Mouse (Mus musculus) small intestine, adult 2 months (tissue): ENCODE measurements around the gene Ptprm. TPM values are rescaled to one million over a fixed set of nuclear protein-coding genes. Genes with fewer than 3 reads are reported as not detected.

Experiments used
- H3K27ac ChIP-seq: fragments of 200-500 bp; 2 replicates; pipeline ENCODE4 v1.5.1; 2012; ENCODE audit warnings: low read depth, low read length, control low read depth, inconsistent platforms; ENCODE audit not compliant: insufficient read depth
- H3K27me3 ChIP-seq: fragments of 200-500 bp; 2 replicates; pipeline ENCODE4 v1.6.1; 2012; ENCODE audit warnings: mild to moderate bottlenecking, moderate library complexity, low read length, inconsistent platforms; ENCODE audit not compliant: control insufficient read depth, insufficient read depth
- H3K36me3 ChIP-seq: fragments of 200-500 bp; 2 replicates; pipeline ENCODE4 v1.6.1; 2012; ENCODE audit warnings: mild to moderate bottlenecking, low read length, control low read depth, inconsistent platforms; ENCODE audit not compliant: control insufficient read depth, insufficient read depth
- H3K4me1 ChIP-seq: fragments of 200-500 bp; 2 replicates; pipeline ENCODE4 v1.6.1; 2012; ENCODE audit warnings: low read length, inconsistent platforms, mixed read lengths; ENCODE audit not compliant: control insufficient read depth, insufficient read depth, insufficient read length
- H3K4me3 ChIP-seq: fragments of 200-500 bp; 2 replicates; pipeline ENCODE4 v1.5.1; 2012; ENCODE audit warnings: low read depth, mild to moderate bottlenecking, control low read depth, inconsistent platforms, low read length, moderate library complexity
- CTCF ChIP-seq: fragments of 200-500 bp; IDR thresholded peaks from 2 replicates; pipeline ENCODE4 v1.5.1; 2012; ENCODE audit warnings: low read depth, mild to moderate bottlenecking, control low read depth, inconsistent platforms, low read length, moderate library complexity, mixed read lengths; ENCODE audit not compliant: insufficient replicate concordance, insufficient read length; ENCODE audit errors: extremely low read depth
- POLR2A ChIP-seq: fragments of 200-500 bp; IDR thresholded peaks from 2 replicates; pipeline ENCODE4 v1.6.1; 2012; ENCODE audit warnings: low read depth, mild to moderate bottlenecking, control low read depth, inconsistent platforms, low read length, moderate library complexity
- WGBS: fragments of 180-500 bp; shearing (Covaris S2); methylation state at CpG from one replicate; pipeline ENCODE4 v1.1.7; 2018; 5-methylcytosine and 5-hydroxymethylcytosine counted together
- polyA plus RNA-seq: library from polyadenylated mRNA; depleted of rRNA; stranded (reverse); fragments of >200 nt; gene quantifications from 2 replicates; pipeline ENCODE4 v1.2.3, GENCODE M21; 2012

Ptprm gene
- polyA plus RNA-seq, 1 experiment, result 3.8 TPM

DNA sequence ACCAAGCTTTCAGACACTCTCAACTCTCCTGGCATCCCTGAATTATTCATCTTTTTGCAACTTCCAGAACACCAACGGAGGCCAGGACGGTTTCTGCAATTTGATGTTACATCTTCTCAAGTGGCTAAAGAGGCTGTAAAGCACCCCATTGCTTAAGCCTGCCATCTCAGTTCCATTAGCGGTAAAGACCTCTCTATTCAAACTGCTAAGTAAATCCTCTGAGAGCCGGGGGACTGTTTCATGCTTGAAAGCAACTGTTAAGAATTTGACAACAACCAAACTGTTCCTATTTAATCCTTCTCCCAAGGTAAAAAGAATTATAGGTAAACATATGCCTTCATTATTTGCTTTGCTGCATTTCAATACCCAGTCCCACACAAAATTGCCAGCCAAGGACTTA, 51.7 kb downstream of the Ptprm start:
- no peaks in the 10 kb centered on the region for H3K27me3 ChIP-seq
- no peak overlapping the region for H3K4me3 ChIP-seq
- no peak overlapping the region for H3K27ac ChIP-seq
- H3K36me3 ChIP-seq, result no peaks in the 10 kb centered on the region
- 88% methylated on average over 4 of the region's 4 CpGs for WGBS
- TF ChIP-seq POLR2A (no peak), CTCF (no peak)
- H3K4me1 ChIP-seq, result peaks cover 7% of the 10 kb centered on the region

DNA sequence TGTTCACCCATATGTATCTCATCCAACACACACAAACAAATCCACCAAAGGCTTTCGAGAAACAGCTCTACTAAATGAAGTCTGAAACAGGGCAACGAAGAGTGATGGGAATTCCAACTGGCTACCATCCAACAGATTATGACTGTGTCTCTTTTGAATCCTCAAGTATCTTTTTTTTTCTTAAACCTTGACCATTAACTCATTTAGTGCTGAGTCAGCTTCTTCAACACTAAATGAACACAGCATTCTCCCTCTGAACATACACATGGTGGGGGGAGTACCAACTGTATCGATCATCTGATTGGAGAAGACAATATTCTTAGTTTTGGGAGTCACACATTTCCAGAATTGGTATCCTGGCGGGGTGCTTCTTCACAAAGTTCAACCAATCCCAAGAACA, 52.2 kb downstream of the Ptprm start:
- WGBS, result 72% methylated on average over 4 of the region's 4 CpGs
- Histone ChIP-seq H3K4me3 (no peak overlapping the region), H3K27ac (no peak overlapping the region), H3K36me3 (no peaks in the 10 kb centered on the region), H3K27me3 (no peaks in the 10 kb centered on the region), H3K4me1 (peaks cover 9% of the 10 kb centered on the region)
- TF ChIP-seq CTCF, result no peak
- TF ChIP-seq POLR2A, result no peak

DNA sequence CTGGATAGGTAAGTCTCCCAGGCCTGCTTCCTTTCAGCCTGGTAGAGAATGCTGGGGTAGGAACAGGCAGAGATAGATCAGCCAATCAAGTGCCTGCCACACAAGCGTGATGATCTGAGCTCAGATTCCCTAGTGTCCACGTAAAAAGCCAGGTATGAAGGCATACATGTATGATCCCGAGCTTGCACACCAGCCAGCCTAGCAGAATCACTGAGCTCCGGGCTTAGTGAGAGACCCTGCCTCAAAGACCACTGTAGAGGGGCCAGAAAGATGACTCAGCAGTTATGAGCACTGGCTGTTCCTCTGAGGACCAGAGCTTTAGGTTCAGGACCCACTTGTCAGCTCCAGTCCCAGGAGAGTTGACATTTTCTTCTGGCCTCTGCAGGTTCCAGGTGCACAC, 52.9 kb downstream of the Ptprm start:
- Histone ChIP-seq H3K36me3 (no peaks in the 10 kb centered on the region), H3K27ac (no peak overlapping the region), H3K27me3 (no peaks in the 10 kb centered on the region), H3K4me1 (peaks cover 12% of the 10 kb centered on the region), H3K4me3 (no peak overlapping the region)
- WGBS, result 88% methylated on average over 4 of the region's 4 CpGs
- no peak for TF ChIP-seq POLR2A
- TF ChIP-seq CTCF, result no peak

DNA sequence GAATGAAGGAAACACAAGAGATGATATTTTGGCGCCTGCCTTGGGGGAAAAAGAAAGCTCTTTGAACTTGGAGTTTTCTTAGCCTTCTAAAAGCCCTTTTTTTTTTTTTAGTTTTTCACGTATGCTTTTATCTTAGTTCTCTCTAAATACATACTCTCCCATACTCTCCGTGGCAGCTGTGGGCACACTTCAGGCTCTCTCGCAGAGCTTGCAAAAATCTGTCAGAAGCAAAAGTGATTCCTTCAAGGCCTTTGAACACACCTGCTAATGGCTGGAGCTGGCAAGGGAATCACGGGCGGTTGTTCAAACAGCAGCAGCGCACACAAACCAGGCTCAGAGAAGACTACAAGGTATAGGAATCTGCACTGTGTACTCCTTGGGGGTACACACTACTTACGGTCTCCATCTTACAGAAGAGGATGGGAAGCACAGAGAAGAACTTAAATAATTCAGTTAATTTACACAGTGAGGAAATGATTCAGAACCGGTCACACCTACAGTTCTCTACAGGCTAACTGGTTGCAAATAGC, 55.9 kb downstream of the Ptprm start:
- no peaks in the 10 kb centered on the region for H3K36me3 ChIP-seq
- no peak overlapping the region for H3K4me3 ChIP-seq
- 33% methylated on average over 9 of the region's 9 CpGs for WGBS
- H3K27ac ChIP-seq, result 0 out of 2 replicates have a peak overlapping the region, but pooled peaks have one; percentile 44
- H3K4me1 ChIP-seq, result peaks cover 7% of the 10 kb centered on the region
- no peaks in the 10 kb centered on the region for H3K27me3 ChIP-seq
- no peak for TF ChIP-seq CTCF
- TF ChIP-seq POLR2A, result no peak

DNA sequence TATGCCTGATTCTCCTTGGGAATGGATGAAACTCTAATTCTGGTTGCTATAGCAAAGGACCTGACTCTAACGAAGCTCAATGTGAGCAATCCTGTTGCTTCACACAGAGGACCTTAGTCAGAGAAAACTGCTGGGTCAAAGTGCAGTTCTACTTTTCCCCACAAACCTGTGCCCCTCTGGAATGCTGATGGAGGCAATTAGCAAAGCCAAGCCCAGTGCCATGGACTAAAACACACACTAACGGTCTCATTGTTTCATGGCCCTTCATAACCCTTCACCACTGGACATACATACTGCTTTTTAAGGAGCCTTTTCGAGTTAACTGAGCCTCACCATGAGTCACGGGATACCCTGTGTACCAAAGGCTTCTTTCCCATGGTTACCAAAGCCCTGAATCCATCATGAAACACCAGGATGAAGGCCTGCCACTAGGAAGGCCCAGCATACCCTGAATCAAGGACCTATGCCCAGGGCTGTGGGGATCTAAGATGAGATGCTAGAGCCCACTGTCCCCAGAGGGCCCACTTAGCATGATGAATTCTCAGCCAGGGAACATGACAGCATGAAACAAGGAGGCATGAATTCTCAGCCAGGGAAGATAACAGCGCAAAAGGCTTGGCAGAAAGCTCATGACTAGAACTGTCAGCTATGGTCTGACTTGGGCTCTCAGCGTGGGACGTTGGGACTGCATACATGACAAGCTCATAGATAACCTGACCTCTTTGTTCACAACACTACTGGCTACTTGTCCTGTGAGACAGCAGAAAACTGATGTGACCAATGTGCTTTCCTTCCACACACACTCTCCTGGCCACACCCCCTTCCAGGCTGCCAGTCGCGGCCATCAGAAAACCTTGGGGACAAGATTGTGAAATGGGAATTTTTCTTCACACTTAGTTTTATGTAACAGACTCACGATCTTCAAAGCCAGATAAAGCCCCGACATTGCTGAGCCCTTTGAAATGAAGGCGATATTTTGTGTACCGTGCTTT, 57.4 kb downstream of the Ptprm start:
- no peak overlapping the region for H3K27ac ChIP-seq
- no peak overlapping the region for H3K4me3 ChIP-seq
- WGBS, result 61% methylated on average over 13 of the region's 13 CpGs
- H3K4me1 ChIP-seq, result peaks cover 7% of the 10 kb centered on the region; the same call in 1 of the 2 replicates
- H3K36me3 ChIP-seq, result no peaks in the 10 kb centered on the region
- TF ChIP-seq POLR2A, result no peak
- TF ChIP-seq CTCF, result no peak
- H3K27me3 ChIP-seq, result no peaks in the 10 kb centered on the region

DNA sequence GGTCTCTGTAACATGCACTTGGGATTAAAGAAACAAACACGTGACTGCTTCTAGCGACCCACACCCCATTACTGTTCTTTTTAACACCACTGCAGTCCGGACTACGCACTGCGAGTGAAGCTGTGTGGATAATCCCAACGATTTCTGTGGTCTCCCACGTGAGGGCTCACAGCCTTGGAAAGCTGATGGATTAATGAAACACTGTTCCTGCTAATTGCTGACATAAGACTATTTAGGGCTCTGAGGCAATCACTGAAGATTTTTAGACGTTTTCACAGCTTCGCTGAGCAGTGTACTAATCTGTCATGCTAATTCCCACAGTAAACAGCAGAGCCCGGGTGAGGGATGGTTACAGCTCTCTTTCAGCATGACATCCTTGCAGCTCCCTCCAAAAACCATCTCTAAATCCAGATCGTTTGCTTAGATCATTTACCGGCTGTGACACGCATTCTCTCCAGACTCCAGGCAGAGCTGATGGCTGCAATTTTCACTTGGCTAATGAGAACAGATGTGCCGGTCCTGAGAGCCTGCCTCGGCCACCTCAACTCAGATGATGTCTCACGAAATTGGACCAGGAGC, 63.5 kb downstream of the Ptprm start:
- WGBS, result 52% methylated on average over 16 of the region's 16 CpGs
- no peak for TF ChIP-seq POLR2A
- no peak for TF ChIP-seq CTCF

DNA sequence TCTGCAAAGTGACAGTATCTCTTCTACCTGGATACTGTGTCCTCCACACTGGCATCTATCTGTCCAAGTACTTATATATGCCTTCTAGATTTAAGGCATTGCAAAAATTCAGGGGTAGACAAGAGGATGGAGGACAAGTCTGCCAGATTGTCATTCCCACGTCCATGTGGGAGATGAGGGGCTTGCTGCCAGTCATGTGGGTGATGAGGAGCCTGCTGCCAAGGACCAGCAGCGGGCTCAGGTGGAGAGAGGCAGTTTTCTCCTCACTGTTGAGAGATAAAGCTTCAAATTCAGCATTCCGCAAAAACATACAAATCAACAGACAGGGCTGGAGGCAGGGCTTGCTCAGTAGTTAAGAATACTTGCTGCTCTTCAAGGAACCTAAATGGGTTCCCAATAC, 66.8 kb downstream of the Ptprm start:
- 83% methylated on average over 3 of the region's 3 CpGs for WGBS

More for the DNA sequence above, 63.5 kb downstream of the Ptprm start:
- Histone ChIP-seq H3K36me3 (no peaks in the 10 kb centered on the region), H3K27me3 (no peaks in the 10 kb centered on the region), H3K4me3 (no peak overlapping the region), H3K27ac (no peak overlapping the region), H3K4me1 (no peaks in the 10 kb centered on the region)

More for the DNA sequence above, 66.8 kb downstream of the Ptprm start:
- Histone ChIP-seq H3K27me3 (no peaks in the 10 kb centered on the region), H3K4me3 (no peak overlapping the region), H3K4me1 (no peaks in the 10 kb centered on the region), H3K36me3 (no peaks in the 10 kb centered on the region), H3K27ac (no peak overlapping the region)
- no peak for TF ChIP-seq POLR2A
- no peak for TF ChIP-seq CTCF
